Mouse (Mus musculus) urinary bladder, postnatal 4 days (tissue): ENCODE results near the gene Tmem86b.
"Not testable (repeated sequence)": the region's sequence is repeated elsewhere in the genome, so short reads cannot be mapped to it uniquely, and the experiment has no call there.

Experiments
- DNase-seq, 2 experiments: peaks; one replicate each; pipeline ENCODE4 v3.0.0; 2021 to 2022; ENCODE audit warnings: low spot score in 2 of 2

Gene Tmem86b

DNA sequence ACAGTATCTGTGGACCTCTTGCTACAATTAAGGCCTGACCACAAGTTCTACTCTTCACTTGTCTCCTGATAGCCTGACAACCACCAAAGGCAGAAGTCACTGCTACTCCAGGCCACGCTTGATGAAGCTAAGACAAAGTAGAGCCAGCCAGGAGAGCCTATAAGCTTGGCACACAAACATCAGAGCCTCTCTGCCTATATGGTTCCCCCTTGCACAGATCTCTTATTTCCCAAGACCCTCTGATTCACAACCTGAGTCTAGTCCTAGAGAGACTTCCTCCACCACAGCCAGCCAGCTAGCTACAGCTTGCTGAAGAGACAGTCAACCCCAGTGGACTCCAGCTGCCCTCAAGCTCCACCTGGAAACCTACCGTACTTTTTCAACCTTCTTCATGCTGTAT lies 16.8 kb upstream of the Tmem86b start:
- no peak for DNase-seq

- no peak for DNase-seq
Observed at GRCm38 (mm10) chr7:4647291-4647690, 16.1 kb upstream of the Tmem86b start.

GRCm38 (mm10) chr7:4646806-4647205 lies 15.6 kb upstream of the Tmem86b start:
- DNase-seq = no peak

DNA sequence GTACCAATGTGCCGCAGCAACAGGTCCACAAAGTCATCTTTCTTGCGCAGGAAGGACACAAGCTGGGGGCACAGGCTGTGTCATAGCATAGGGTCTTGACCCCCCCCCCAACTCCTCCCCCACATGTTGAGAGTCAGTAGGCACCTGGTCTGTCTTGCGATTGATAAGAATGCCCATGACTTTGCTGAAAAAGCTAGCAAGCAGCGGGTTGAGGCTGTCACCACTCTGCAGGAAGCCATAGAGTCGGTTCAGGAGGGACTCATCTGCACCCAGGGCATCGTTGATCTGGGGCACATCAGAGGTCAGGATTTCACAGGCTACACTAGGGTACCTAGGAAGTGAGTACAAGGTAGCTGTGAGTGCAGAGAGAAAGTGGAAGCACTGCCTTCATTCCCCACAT lies 12.0 kb upstream of the Tmem86b start:
- DNase-seq = no peak

GRCm38 (mm10) chr7:4641956-4642355 lies 10.7 kb upstream of the Tmem86b start:
- no peak for DNase-seq

DNA sequence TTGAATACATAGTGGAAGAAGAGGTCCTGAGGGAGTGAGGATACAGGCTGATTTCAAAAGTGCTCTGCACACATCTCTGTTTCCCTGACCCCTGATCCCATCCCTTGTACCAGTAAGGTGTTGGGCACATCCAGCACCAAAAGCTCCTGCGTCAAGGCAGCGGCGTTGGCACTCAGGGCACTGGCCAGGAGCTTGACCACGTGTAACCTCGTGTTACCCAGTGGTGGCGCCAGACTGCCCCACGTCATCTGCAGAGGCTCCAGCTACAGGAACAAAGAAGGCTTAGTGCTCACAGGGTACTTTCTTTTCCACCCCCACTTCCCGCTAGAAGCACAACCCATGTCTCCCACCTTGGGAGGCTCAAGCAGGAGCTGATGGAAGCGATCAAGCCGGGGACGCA lies 9.9 kb upstream of the Tmem86b start:
- DNase-seq = no peak

DNA sequence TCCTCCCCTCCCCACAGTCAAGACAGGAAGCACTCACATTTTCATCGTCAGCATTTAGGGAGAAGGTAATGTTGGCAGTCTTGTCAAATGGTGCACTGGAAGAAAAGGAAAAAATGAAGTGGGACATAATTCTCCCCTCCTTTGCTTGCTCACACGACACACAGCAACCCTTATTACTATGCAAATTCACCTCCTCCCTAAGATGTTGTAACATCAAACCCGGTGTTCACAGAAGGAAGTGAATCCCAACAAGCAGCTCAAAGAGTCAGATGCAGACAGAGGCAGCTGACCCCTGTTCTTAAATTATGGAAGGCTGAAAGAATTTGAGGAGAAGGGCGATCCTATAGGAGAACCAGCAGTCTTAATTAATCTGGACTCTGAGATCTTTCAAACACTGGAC lies 5.0 kb upstream of the Tmem86b start:
- no peak for DNase-seq

GRCm38 (mm10) chr7:4630198-4630597 lies 1.0 kb downstream of the Tmem86b start:
- DNase-seq = no peak

- DNase-seq = no peak
Observed at GRCm38 (mm10) chr7:4629586-4629985, 1.6 kb downstream of the Tmem86b start.

- DNase-seq = no peak
Observed at GRCm38 (mm10) chr7:4625928-4626327, 5.3 kb downstream of the Tmem86b start.

- DNase-seq = no peak
Observed at GRCm38 (mm10) chr7:4624343-4624742, 6.9 kb downstream of the Tmem86b start.

DNA sequence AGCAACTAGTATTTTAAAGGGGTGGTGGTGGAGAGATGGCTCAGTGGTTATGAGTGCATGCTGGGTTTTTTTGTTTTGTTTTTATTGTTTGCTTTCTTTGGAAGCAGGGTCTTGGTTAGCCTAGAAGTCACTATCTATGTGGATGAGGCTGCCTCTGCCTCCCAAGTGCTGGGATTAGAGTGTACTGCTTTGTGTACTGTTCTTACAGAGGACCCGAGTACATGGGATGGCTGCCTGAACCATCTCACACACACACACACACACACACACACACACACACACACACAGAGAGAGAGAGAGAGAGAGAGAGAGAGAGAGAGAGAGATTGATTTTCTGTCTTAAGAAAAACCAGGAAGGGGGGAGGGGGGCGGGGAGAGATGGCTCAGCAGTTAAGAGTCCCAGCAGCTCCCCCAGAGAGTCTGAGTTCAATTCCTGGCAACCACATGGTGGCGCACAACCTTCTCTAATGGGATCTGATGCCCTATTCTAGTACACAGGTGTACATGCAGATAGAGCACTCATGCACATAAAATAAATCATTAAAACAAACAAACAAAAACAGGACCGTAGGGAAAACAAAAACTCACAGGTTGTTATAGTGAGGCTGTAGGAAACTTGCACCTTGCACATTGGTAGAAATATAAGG lies 7.6 kb downstream of the Tmem86b start:
- no peak for DNase-seq

- DNase-seq = peak in 1 of 2 experiments; percentile 29
Observed at GRCm38 (mm10) chr7:4619979-4620378, 11.2 kb downstream of the Tmem86b start.

- DNase-seq = no peak
Observed at GRCm38 (mm10) chr7:4613740-4614403, 17.4 kb downstream of the Tmem86b start.

DNA sequence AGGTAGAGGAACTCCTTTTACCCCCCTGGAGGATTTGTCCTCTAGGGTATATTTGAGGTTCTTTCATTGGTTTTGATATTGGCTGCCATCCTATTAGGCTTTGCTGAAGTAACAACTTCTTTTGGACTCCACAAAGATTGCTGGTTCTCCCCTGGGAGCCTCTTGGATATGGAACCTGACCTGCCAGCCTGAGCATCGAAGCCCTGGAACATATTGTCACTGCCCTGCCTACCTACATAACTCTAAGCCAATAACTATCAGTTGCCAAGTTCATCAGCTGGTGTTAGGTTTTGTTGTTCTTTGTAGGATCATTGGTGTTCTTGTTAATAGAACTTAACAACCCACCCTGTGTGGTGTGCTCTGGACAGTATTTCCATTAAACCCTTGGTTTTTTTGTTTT lies 18.3 kb downstream of the Tmem86b start:
- DNase-seq = no peak

DNA sequence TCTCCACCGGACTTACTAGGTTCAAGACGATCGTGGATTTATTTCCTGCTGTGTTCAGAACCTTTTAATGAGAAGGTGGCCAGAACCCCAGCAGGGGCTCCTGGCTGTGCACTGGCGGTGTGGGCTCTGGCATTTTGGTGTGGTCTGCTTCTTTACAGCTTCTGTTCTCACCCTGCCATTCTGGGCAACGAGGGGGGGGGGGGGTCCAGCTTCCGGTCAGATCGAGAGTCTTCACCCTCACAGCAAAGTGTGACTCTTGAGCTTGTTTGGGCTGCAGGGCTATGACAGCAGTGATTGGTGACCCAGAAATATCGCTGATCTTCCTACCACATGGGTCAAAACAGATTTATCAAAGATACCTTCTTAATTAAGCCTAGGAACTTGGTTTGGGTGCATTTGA lies 18.8 kb downstream of the Tmem86b start:
- no peak for DNase-seq

GRCm38 (mm10) chr7:4611921-4612341 lies 19.3 kb downstream of the Tmem86b start:
- no peak for DNase-seq

DNA sequence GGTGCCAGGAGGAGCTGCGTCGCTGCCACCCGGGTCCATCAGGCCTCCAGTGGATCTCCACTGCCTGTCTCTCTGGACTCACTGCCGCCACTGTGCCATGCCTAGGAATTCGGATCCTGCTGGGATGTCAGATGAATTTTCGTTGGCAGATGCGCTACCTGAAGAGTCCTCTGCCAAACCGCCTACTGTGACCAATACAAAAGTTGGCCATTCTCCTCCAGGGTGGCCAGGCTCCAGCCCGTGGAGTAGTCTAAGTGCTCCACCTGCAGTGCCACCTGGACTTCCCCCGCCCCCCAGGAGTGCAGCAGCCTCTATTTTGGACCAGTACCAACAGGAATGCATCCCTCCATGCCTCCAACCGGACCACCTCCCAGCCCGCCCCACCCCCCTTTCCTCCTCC lies 19.7 kb downstream of the Tmem86b start:
- DNase-seq = no peak

DNA sequence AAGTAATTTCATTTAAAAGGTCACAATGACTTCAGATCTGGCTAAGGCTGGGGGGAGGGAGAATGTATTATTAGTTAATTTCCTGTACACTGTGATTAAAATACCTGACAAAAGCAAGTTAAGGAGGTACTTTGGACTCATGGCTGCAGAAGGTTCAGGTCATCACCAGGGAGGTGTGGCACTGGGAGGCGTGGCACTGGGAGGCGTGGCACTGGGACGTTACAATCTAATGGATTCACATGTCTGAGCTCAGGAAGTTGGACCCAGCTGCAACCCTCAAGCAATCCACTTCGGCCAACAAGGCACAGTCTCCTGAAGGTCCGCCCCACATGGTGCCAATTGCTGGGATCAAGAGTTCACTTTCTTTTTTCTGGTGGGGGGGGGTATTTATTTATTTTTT lies 23.2 kb downstream of the Tmem86b start:
- no peak for DNase-seq

DNA sequence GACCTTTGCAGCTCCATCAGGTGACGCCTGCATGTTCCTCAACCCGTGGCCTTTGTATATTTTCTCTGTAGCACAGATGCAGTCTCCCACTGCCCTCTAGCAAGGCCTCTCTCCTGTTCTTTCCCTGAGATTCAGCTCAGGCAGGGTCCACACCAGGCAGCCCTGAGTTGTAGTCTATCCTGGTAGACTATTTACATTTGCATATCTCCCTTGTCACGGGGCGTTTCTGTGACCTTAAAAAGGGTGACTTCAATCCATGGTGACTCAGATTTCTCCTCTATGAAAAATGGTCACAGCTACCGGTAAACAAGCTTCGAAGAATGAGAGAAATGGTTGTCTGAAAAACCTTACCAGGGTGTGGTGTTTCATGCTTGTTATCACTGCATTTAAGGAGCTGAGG lies 27.3 kb downstream of the Tmem86b start, which contains the start of gene Ptprh:
Ptprh (minus strand) TSS at position 169 of the 400 bp plus-strand sequence.
- DNase-seq = no peak

DNA sequence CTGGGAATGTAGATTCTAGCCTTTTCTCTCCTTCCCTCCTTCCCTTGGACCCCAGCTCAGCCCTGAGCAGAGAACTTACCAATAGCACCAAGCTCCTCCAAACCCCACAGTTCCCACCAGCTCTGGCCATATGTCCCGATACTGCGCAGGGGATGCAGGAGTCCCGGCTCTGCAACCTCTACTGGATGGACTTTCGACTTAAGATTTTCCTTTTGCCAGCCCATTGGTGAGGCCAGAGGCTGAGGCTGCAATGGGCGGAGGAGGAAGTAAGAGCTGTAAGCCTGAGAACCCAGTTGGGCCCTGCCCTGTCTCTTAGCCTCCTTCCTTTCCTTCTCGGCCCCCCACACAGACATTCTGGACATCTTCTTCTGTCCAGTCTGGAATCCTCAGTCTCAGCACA lies 28.3 kb downstream of the Tmem86b start:
- DNase-seq = peak in 1 of 2 experiments; percentile 26

GRCm38 (mm10) chr7:4597046-4597445 lies 34.2 kb downstream of the Tmem86b start:
- peak in 1 of 2 experiments; percentile 39 for DNase-seq

GRCm38 (mm10) chr7:4581481-4581880 lies 49.7 kb downstream of the Tmem86b start:
- DNase-seq = not testable (repeated sequence)
